Mouse (Mus musculus): ENCODE measurements around the gene Mttp. TPM values are rescaled to one million over a fixed set of nuclear protein-coding genes. Genes with fewer than 3 reads are reported as not detected.

Gene Mttp
- polyA plus RNA-seq, 1 experiment from 2014 or later: 8.7 TPM

- peak overlapping the region; percentile 67 for H3K4me2 ChIP-seq
- H3K4me3 ChIP-seq (ENCODE audit: low read depth, low read length): peak overlapping the region; percentile 37
- H3K9ac ChIP-seq (ENCODE audit: low read depth, low read length): peak overlapping the region; percentile 46; the same call in 1 of the 2 replicates
Measured at GRCm38 (mm10) chr3:138071004-138071403, 73.8 kb downstream of the Mttp start.

GRCm38 (mm10) chr3:138069756-138070511, 74.8 kb downstream of the Mttp start:
- Histone ChIP-seq H3K27me3 (ENCODE audit: control insufficient read depth, insufficient read depth, low read length) (no peaks in the 10 kb centered on the region), H3K27ac (ENCODE audit: low read depth, low read length) (peak overlapping the region; percentile 55), H3K4me3 (ENCODE audit: low read depth, low read length) (peak overlapping the region; percentile 37), H3K36me3 (ENCODE audit: control insufficient read depth, insufficient read depth, low read length) (no peaks in the 10 kb centered on the region), H3K9ac (ENCODE audit: low read depth, low read length) (peak overlapping the region; percentile 61), H3K9me3 (replicated peaks; ENCODE audit: control insufficient read depth, low read length) (no peaks in the 10 kb centered on the region), H3K4me2 (peak overlapping the region; percentile 67), H3K4me1 (ENCODE audit: control insufficient read depth, insufficient read depth, low read length) (peaks cover 36% of the 10 kb centered on the region)
- WGBS (ENCODE audit: insufficient replicate concordance): 57% methylated on average over 18 of the region's 18 CpGs
- ATAC-seq (replicated peaks; ENCODE audit: insufficient number of reproducible peaks, low FRiP score, low TSS enrichment): no peak

More at GRCm38 (mm10) chr3:138071004-138071403, 73.8 kb downstream of the Mttp start:
- no peak for ATAC-seq (replicated peaks; ENCODE audit: insufficient number of reproducible peaks, low FRiP score, low TSS enrichment)
- Histone ChIP-seq H3K4me1 (ENCODE audit: control insufficient read depth, insufficient read depth, low read length) (peaks cover 28% of the 10 kb centered on the region), H3K9me3 (replicated peaks; ENCODE audit: control insufficient read depth, low read length) (no peaks in the 10 kb centered on the region), H3K27ac (ENCODE audit: low read depth, low read length) (peak overlapping the region; percentile 29; the same call in 1 of the 2 replicates), H3K36me3 (ENCODE audit: control insufficient read depth, insufficient read depth, low read length) (no peaks in the 10 kb centered on the region), H3K27me3 (ENCODE audit: control insufficient read depth, insufficient read depth, low read length) (no peaks in the 10 kb centered on the region)
- WGBS (ENCODE audit: insufficient replicate concordance): 12% methylated on average over 1 of the region's 1 CpGs

GRCm38 (mm10) chr3:138068103-138068502, 76.7 kb downstream of the Mttp start:
- ATAC-seq (replicated peaks; ENCODE audit: insufficient number of reproducible peaks, low FRiP score, low TSS enrichment): no peak
- H3K4me3 ChIP-seq (ENCODE audit: low read depth, low read length): no peak overlapping the region
- WGBS (ENCODE audit: insufficient replicate concordance): 88% methylated on average over 12 of the region's 12 CpGs
- H3K9ac ChIP-seq (ENCODE audit: low read depth, low read length): no peak overlapping the region
- no peaks in the 10 kb centered on the region for H3K27me3 ChIP-seq (ENCODE audit: control insufficient read depth, insufficient read depth, low read length)
- peak overlapping the region; percentile 67 for H3K4me2 ChIP-seq
- H3K27ac ChIP-seq (ENCODE audit: low read depth, low read length): no peak overlapping the region
- peaks cover 47% of the 10 kb centered on the region for H3K4me1 ChIP-seq (ENCODE audit: control insufficient read depth, insufficient read depth, low read length)
- H3K9me3 ChIP-seq (replicated peaks; ENCODE audit: control insufficient read depth, low read length): no peaks in the 10 kb centered on the region
- no peaks in the 10 kb centered on the region for H3K36me3 ChIP-seq (ENCODE audit: control insufficient read depth, insufficient read depth, low read length)

DNA sequence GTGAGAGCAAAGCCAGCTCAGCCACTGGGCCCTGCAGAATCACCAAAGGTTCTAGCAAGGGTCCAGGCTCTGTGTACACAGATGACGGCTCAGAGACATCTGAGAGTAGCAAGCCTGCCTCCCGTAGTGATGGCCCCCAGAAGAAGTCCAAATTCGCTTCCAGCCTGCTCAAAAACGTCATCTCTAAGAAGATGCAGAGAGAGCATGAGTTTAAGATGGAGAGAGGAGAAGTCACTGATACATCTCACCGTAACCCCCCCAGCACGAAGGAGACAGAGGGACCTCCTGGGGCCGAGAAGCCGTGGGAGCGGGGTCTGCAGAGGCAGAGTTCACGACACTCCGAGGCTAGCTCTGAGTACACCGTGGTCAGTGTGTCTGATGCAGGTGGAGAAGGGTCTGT, 77.5 kb downstream of the Mttp start, which contains the start of gene Gm5105:
TSS of gene Gm5105 (minus strand) at position 101 of the 400 bp plus-strand sequence.
- ATAC-seq (replicated peaks; ENCODE audit: insufficient number of reproducible peaks, low FRiP score, low TSS enrichment): no peak
- Histone ChIP-seq H3K4me3 (ENCODE audit: low read depth, low read length) (peak within 1 kb of the TSS; percentile 18; the same call in 1 of the 2 replicates), H3K9me3 (replicated peaks; ENCODE audit: control insufficient read depth, low read length) (no peaks in the 10 kb centered on the region), H3K27me3 (ENCODE audit: control insufficient read depth, insufficient read depth, low read length) (no peaks in the 10 kb centered on the region), H3K9ac (ENCODE audit: low read depth, low read length) (0 out of 2 replicates have a peak within 1 kb of the TSS, but pooled peaks have one; percentile 34), H3K27ac (ENCODE audit: low read depth, low read length) (no peak within 1 kb of the TSS), H3K36me3 (ENCODE audit: control insufficient read depth, insufficient read depth, low read length) (no peaks in the 10 kb centered on the region), H3K4me2 (peak within 1 kb of the TSS; percentile 67), H3K4me1 (ENCODE audit: control insufficient read depth, insufficient read depth, low read length) (peaks cover 44% of the 10 kb centered on the region)
- 94% methylated on average over 12 of the region's 12 CpGs for WGBS (ENCODE audit: insufficient replicate concordance)

- ATAC-seq (replicated peaks; ENCODE audit: insufficient number of reproducible peaks, low FRiP score, low TSS enrichment): no peak
- Histone ChIP-seq H3K4me1 (ENCODE audit: control insufficient read depth, insufficient read depth, low read length) (peaks cover 37% of the 10 kb centered on the region), H3K27me3 (ENCODE audit: control insufficient read depth, insufficient read depth, low read length) (no peaks in the 10 kb centered on the region), H3K9ac (ENCODE audit: low read depth, low read length) (0 out of 2 replicates have a peak overlapping the region, but pooled peaks have one; percentile 34), H3K4me3 (ENCODE audit: low read depth, low read length) (peak overlapping the region; percentile 18; the same call in 1 of the 2 replicates), H3K36me3 (ENCODE audit: control insufficient read depth, insufficient read depth, low read length) (no peaks in the 10 kb centered on the region), H3K27ac (ENCODE audit: low read depth, low read length) (no peak overlapping the region), H3K9me3 (replicated peaks; ENCODE audit: control insufficient read depth, low read length) (no peaks in the 10 kb centered on the region), H3K4me2 (peak overlapping the region; percentile 48)
- WGBS (ENCODE audit: insufficient replicate concordance): 76% methylated on average over 20 of the region's 20 CpGs
Measured at GRCm38 (mm10) chr3:138066348-138066856, 78.4 kb downstream of the Mttp start.

GRCm38 (mm10) chr3:138065930-138066329, 78.8 kb downstream of the Mttp start:
- Histone ChIP-seq H3K27me3 (ENCODE audit: control insufficient read depth, insufficient read depth, low read length) (no peaks in the 10 kb centered on the region), H3K9me3 (replicated peaks; ENCODE audit: control insufficient read depth, low read length) (no peaks in the 10 kb centered on the region), H3K4me3 (ENCODE audit: low read depth, low read length) (peak overlapping the region; percentile 4; the same call in 1 of the 2 replicates), H3K27ac (ENCODE audit: low read depth, low read length) (peak overlapping the region; percentile 75), H3K4me2 (peak overlapping the region; percentile 48), H3K9ac (ENCODE audit: low read depth, low read length) (peak overlapping the region; percentile 61; the same call in 1 of the 2 replicates), H3K4me1 (ENCODE audit: control insufficient read depth, insufficient read depth, low read length) (peaks cover 37% of the 10 kb centered on the region), H3K36me3 (ENCODE audit: control insufficient read depth, insufficient read depth, low read length) (no peaks in the 10 kb centered on the region)
- 79% methylated on average over 16 of the region's 16 CpGs for WGBS (ENCODE audit: insufficient replicate concordance)
- ATAC-seq (replicated peaks; ENCODE audit: insufficient number of reproducible peaks, low FRiP score, low TSS enrichment): no peak

DNA sequence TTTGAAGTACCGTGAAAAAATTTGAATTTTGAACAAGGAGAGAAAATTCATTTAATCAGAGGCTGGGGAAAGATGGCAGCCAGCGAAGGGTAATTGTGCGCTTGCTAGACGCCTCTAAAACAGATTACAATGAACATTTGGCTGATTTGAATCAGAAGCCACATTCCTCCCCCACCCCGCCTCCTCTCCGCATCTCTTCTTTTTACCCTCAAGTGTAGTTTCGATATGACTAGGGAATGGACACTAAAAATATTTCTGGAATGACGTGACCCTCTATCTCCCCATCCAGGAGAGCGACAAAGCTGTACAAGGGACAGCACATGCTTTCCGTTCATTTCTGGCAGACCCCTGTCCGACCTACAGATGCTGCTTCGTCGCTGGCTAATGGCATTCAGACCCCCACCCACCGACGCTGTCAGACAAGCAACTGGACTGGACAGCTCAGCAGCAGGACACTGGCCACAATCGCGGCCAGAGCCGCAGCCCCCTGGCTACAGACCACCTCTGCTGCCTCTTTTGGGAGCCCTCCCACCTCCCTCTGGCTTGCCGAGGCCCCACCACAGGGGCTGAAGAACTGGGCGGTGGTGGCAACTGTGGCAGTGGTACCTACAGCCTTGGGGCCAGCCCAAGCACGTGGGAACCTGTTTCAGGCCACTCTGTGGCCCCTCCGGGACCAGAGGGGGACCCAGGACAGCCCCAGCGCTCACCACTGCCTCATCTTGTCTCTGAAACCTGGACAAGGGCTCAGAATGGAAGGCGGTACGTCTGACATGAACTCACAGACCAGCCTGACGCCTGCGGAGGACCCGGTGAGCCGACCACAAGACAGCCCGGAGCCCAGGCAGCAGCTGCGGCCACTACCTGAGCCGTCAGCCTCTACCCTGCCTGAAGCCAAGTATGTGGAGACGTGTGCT, 79.8 kb downstream of the Mttp start, which contains the start of gene 1110002E22Rik:
TSS of gene 1110002E22Rik (plus strand) at position 321 of the 914 bp plus-strand sequence.
- 52% methylated on average over 33 of the region's 33 CpGs for WGBS (ENCODE audit: insufficient replicate concordance)
- no peaks in the 10 kb centered on the region for H3K27me3 ChIP-seq (ENCODE audit: control insufficient read depth, insufficient read depth, low read length)
- peak within 1 kb of the TSS; percentile 82 for H3K27ac ChIP-seq (ENCODE audit: low read depth, low read length)
- H3K4me3 ChIP-seq (ENCODE audit: low read depth, low read length): peak within 1 kb of the TSS; percentile 4
- no peaks in the 10 kb centered on the region for H3K36me3 ChIP-seq (ENCODE audit: control insufficient read depth, insufficient read depth, low read length)
- peak within 1 kb of the TSS; percentile 61 for H3K9ac ChIP-seq (ENCODE audit: low read depth, low read length)
- peak within 1 kb of the TSS; percentile 48 for H3K4me2 ChIP-seq
- peaks cover 44% of the 10 kb centered on the region for H3K4me1 ChIP-seq (ENCODE audit: control insufficient read depth, insufficient read depth, low read length)
- H3K9me3 ChIP-seq (replicated peaks; ENCODE audit: control insufficient read depth, low read length): no peaks in the 10 kb centered on the region
- ATAC-seq (replicated peaks; ENCODE audit: insufficient number of reproducible peaks, low FRiP score, low TSS enrichment): peak; percentile 31; the same call in 1 of the 2 replicates
